Mouse (Mus musculus) frontal cortex, postnatal 36 days (tissue): ENCODE data around the gene Bcan.

Experiments
- DNase-seq, 2 experiments: peaks; one replicate each; pipeline ENCODE4 v3.0.0; 2022; ENCODE audit warnings: low spot score in 2 of 2

Gene Bcan

GRCm38 (mm10) chr3:87944838-87945600, 55.0 kb downstream of the Bcan start:
- no peak for DNase-seq

- no peak for DNase-seq
Measured at GRCm38 (mm10) chr3:87943586-87943985, 56.4 kb downstream of the Bcan start.

GRCm38 (mm10) chr3:87942471-87942870, 57.6 kb downstream of the Bcan start:
- no peak for DNase-seq

- DNase-seq: no peak
Measured at GRCm38 (mm10) chr3:87940611-87941010, 59.4 kb downstream of the Bcan start.
